Mouse (Mus musculus) effector memory CD4-positive, alpha-beta T cell, adult 7 months (primary cell): Measurements from ENCODE around the gene Ggps1. TPM values are rescaled to one million over a fixed set of nuclear protein-coding genes. Genes with fewer than 3 reads are reported as not detected.

ENCODE experiments used
- polyA plus RNA-seq: library from polyadenylated mRNA; unstranded; fragments of 100-300 nt; shearing (Covaris generic); gene quantifications from one replicate; pipeline ENCODE4 v1.2.1, GENCODE M21; 2017

The Ggps1 gene
- 77.8 TPM for polyA plus RNA-seq

DNA sequence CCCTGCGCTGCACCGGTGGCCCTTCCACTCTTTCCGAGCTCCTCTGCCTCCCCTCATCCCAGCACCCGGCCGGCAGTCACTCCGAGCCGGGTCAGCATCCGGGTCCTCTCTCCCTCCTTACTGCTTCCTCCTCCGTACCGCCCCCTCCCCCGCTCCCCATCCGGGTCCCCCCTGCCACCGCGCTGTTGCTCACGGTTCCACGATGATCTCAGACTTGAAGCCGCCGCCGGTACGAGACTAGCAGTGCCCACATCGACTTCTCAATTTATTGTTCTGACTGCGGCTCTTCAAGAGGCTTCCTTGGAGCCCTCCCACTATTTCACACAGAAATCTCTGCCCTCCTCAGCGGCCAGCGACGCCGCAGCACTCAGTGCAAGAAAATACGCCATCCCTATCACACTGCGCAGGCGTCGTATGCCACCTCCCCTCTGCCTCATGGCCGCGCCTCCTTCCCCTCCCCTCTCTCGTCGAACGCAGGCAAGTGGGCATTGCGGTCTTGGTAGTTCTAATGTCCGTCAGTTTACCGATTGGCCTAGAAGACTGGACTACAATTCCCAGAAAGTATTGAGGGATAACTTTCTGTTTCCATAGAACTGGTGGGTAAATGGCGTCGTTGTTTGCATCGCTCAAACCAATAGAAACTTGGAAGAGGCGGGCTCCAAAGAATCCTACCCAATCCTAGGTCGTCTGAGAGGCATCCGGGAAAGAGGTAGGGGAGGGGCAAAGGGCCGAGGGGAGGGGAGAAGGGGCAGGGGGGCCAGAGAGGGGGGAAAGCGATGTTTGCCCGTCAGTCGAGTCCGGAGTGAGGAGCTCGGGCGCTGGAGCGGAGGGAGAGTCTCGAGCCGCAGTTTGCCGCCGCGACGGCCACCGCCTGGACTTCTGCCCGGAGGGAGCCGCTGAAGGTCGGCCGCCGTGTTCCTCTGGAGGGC lies at the start of gene Ggps1, which contains the start of gene Arid4b:
Gene Ggps1 (minus strand): TSS at position 476 of the 929 bp plus-strand sequence.
Gene Arid4b (plus strand): TSS at position 220 of the 929 bp plus-strand sequence.

DNA sequence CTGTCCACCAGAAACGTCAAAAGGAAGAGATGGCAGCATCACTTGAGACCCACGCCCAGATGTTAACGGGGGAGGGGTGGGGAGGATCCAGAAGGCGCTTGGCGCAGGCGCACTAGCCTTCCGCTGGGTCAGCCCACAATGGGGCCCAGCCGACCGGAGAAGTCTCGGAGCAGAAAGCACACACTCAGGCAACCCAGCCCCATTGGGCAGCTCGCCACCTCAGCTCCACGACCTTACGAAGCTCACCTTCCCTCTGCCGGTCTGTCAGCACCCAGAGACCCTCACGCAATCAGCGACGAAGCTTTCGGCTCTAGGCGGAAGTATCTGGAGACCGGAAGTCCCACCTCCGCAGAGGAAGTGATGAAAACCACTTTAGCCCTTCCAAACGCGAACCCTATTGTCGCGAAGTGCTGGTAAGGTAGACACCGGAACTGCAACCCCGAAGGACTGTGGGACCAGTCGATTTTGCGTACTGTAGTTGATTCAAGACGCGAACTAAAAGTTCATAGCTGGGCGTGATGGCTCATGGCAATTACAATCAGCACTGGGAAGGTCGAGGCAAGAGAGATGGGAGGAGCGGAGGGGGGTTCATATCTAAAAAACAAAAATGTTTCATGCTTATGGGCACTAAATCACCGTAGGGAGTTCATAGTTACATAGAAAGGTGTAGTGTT lies 23.9 kb downstream of the Ggps1 start, which contains the start of gene Tbce:
Gene Tbce (minus strand): TSS at position 347 of the 674 bp plus-strand sequence.

Other genes starting within 250 kb of the Ggps1 start
- gene B3galnt2, start 109.0 kb downstream of the Ggps1 start, polyA plus RNA-seq: 25.3 TPM
- 60.0 TPM for gene Tbce, start 23.9 kb downstream of the Ggps1 start, polyA plus RNA-seq
- 163 TPM for gene Arid4b, start 256 bp downstream of the Ggps1 start, polyA plus RNA-seq